Mouse (Mus musculus): ENCODE data around the gene Ldb3. TPM values are rescaled to one million over a fixed set of nuclear protein-coding genes. Genes with fewer than 3 reads are reported as not detected.

Gene Ldb3
- polyA plus RNA-seq (2015; fragmentation: Nextera tagmentation; extraction: Ambion mirVana) = 7.6 and 7.8 TPM in 2 replicates

GRCm38 (mm10) chr14:34588498-34588897 is at the start of gene Ldb3:
TSS of gene Ldb3 (minus strand) at chr14:34588682.
- H3K9me3 ChIP-seq = no peaks in the 10 kb centered on the region
- 43% methylated on average over 8 of the region's 8 CpGs for WGBS
- no peak within 1 kb of the TSS; the same call in 1 of the 2 replicates for H3K4me3 ChIP-seq (replicated peaks)
- peaks cover 31% of the 10 kb centered on the region for H3K4me1 ChIP-seq (replicated peaks)
- H3K36me3 ChIP-seq = no peaks in the 10 kb centered on the region
- H3K4me2 ChIP-seq (replicated peaks) = peak within 1 kb of the TSS; percentile 45
- no peaks in the 10 kb centered on the region for H3K27me3 ChIP-seq (replicated peaks)
- H3K27ac ChIP-seq = peak within 1 kb of the TSS; percentile 87
- peak within 1 kb of the TSS; percentile 18; the same call in 1 of the 2 replicates for H3K9ac ChIP-seq
- ATAC-seq = peak; percentile 65

GRCm38 (mm10) chr14:34635721-34636120 is 47.2 kb upstream of the Ldb3 start:
- no peak overlapping the region for H3K27ac ChIP-seq
- no peak overlapping the region for H3K4me2 ChIP-seq (replicated peaks)
- WGBS = 74% methylated on average over 6 of the region's 6 CpGs
- no peaks in the 10 kb centered on the region for H3K4me1 ChIP-seq (replicated peaks)
- H3K9ac ChIP-seq = no peak overlapping the region
- no peaks in the 10 kb centered on the region for H3K27me3 ChIP-seq (replicated peaks)
- H3K36me3 ChIP-seq = no peaks in the 10 kb centered on the region
- no peak for ATAC-seq
- no peaks in the 10 kb centered on the region for H3K9me3 ChIP-seq
- no peak overlapping the region for H3K4me3 ChIP-seq (replicated peaks)

GRCm38 (mm10) chr14:34635192-34635591 is 46.7 kb upstream of the Ldb3 start:
- no peaks in the 10 kb centered on the region for H3K4me1 ChIP-seq (replicated peaks)
- H3K9ac ChIP-seq = no peak overlapping the region
- no peaks in the 10 kb centered on the region for H3K9me3 ChIP-seq
- H3K4me3 ChIP-seq (replicated peaks) = no peak overlapping the region
- H3K27ac ChIP-seq = no peak overlapping the region
- ATAC-seq = no peak
- 25% methylated on average over 7 of the region's 7 CpGs for WGBS
- no peak overlapping the region for H3K4me2 ChIP-seq (replicated peaks)
- no peaks in the 10 kb centered on the region for H3K27me3 ChIP-seq (replicated peaks)
- no peaks in the 10 kb centered on the region for H3K36me3 ChIP-seq

GRCm38 (mm10) chr14:34632722-34633448 is 44.4 kb upstream of the Ldb3 start:
- Histone ChIP-seq H3K4me2 (replicated peaks) (no peak overlapping the region), H3K4me3 (replicated peaks) (no peak overlapping the region), H3K9me3 (no peaks in the 10 kb centered on the region), H3K27me3 (replicated peaks) (no peaks in the 10 kb centered on the region), H3K27ac (no peak overlapping the region), H3K9ac (no peak overlapping the region), H3K4me1 (replicated peaks) (no peaks in the 10 kb centered on the region), H3K36me3 (no peaks in the 10 kb centered on the region)
- ATAC-seq = no peak
- WGBS = 61% methylated on average over 10 of the region's 10 CpGs

GRCm38 (mm10) chr14:34626824-34627223 is 38.3 kb upstream of the Ldb3 start:
- peak; percentile 10; the same call in 1 of the 2 replicates for ATAC-seq
- H3K9ac ChIP-seq = no peak overlapping the region
- H3K27ac ChIP-seq = no peak overlapping the region
- no peak overlapping the region for H3K4me2 ChIP-seq (replicated peaks)
- no peaks in the 10 kb centered on the region for H3K4me1 ChIP-seq (replicated peaks)
- no peaks in the 10 kb centered on the region for H3K36me3 ChIP-seq
- H3K9me3 ChIP-seq = no peaks in the 10 kb centered on the region
- 79% methylated on average over 7 of the region's 7 CpGs for WGBS
- H3K4me3 ChIP-seq (replicated peaks) = no peak overlapping the region
- H3K27me3 ChIP-seq (replicated peaks) = no peaks in the 10 kb centered on the region

- H3K4me3 ChIP-seq (replicated peaks) = no peak overlapping the region
- no peaks in the 10 kb centered on the region for H3K4me1 ChIP-seq (replicated peaks)
- no peak overlapping the region for H3K9ac ChIP-seq
- ATAC-seq = no peak
- no peak overlapping the region for H3K4me2 ChIP-seq (replicated peaks)
- no peak overlapping the region for H3K27ac ChIP-seq
- no peaks in the 10 kb centered on the region for H3K27me3 ChIP-seq (replicated peaks)
- no peaks in the 10 kb centered on the region for H3K9me3 ChIP-seq
- no peaks in the 10 kb centered on the region for H3K36me3 ChIP-seq
- 63% methylated on average over 16 of the region's 16 CpGs for WGBS
Observed at GRCm38 (mm10) chr14:34623531-34624210, 35.2 kb upstream of the Ldb3 start.

GRCm38 (mm10) chr14:34623074-34623473 is 34.6 kb upstream of the Ldb3 start:
- H3K4me2 ChIP-seq (replicated peaks) = no peak overlapping the region
- H3K4me3 ChIP-seq (replicated peaks) = no peak overlapping the region
- no peaks in the 10 kb centered on the region for H3K36me3 ChIP-seq
- no peaks in the 10 kb centered on the region for H3K9me3 ChIP-seq
- no peak overlapping the region for H3K9ac ChIP-seq
- no peaks in the 10 kb centered on the region for H3K4me1 ChIP-seq (replicated peaks)
- ATAC-seq = no peak
- 78% methylated on average over 5 of the region's 5 CpGs for WGBS
- H3K27ac ChIP-seq = no peak overlapping the region
- H3K27me3 ChIP-seq (replicated peaks) = no peaks in the 10 kb centered on the region

- H3K4me3 ChIP-seq (replicated peaks) = no peak overlapping the region
- 0 out of 2 replicates have a peak, but pooled peaks cover under 1% of the 10 kb centered on the region for H3K27me3 ChIP-seq (replicated peaks)
- H3K36me3 ChIP-seq = no peaks in the 10 kb centered on the region
- H3K9ac ChIP-seq = no peak overlapping the region
- no peaks in the 10 kb centered on the region for H3K9me3 ChIP-seq
- 46% methylated on average over 10 of the region's 10 CpGs for WGBS
- no peak overlapping the region for H3K27ac ChIP-seq
- no peaks in the 10 kb centered on the region for H3K4me1 ChIP-seq (replicated peaks)
- no peak overlapping the region for H3K4me2 ChIP-seq (replicated peaks)
- no peak for ATAC-seq
Observed at GRCm38 (mm10) chr14:34620611-34621376, 32.3 kb upstream of the Ldb3 start.

GRCm38 (mm10) chr14:34618808-34619207 is 30.3 kb upstream of the Ldb3 start:
- no peak overlapping the region; the same call in 1 of the 2 replicates for H3K4me2 ChIP-seq (replicated peaks)
- H3K27ac ChIP-seq = peak overlapping the region; percentile 60; the same call in 1 of the 2 replicates
- no peaks in the 10 kb centered on the region for H3K36me3 ChIP-seq
- ATAC-seq = peak; percentile 93
- WGBS = 24% methylated on average over 9 of the region's 9 CpGs
- H3K9me3 ChIP-seq = no peaks in the 10 kb centered on the region
- no peak overlapping the region for H3K9ac ChIP-seq
- no peak overlapping the region for H3K4me3 ChIP-seq (replicated peaks)
- H3K27me3 ChIP-seq (replicated peaks) = 0 out of 2 replicates have a peak, but pooled peaks cover 5% of the 10 kb centered on the region
- 0 out of 2 replicates have a peak, but pooled peaks cover 7% of the 10 kb centered on the region for H3K4me1 ChIP-seq (replicated peaks)

GRCm38 (mm10) chr14:34616821-34617220 is 28.3 kb upstream of the Ldb3 start:
- H3K4me2 ChIP-seq (replicated peaks) = no peak overlapping the region

GRCm38 (mm10) chr14:34615625-34616024 is 27.1 kb upstream of the Ldb3 start:
- 0 out of 2 replicates have a peak, but pooled peaks cover 5% of the 10 kb centered on the region for H3K27me3 ChIP-seq (replicated peaks)
- H3K4me1 ChIP-seq (replicated peaks) = 0 out of 2 replicates have a peak, but pooled peaks cover 7% of the 10 kb centered on the region
- WGBS = 51% methylated on average over 4 of the region's 4 CpGs
- H3K9me3 ChIP-seq = no peaks in the 10 kb centered on the region
- no peak overlapping the region for H3K9ac ChIP-seq
- H3K4me3 ChIP-seq (replicated peaks) = no peak overlapping the region
- no peak overlapping the region for H3K27ac ChIP-seq
- no peak overlapping the region for H3K4me2 ChIP-seq (replicated peaks)
- no peak for ATAC-seq
- H3K36me3 ChIP-seq = no peaks in the 10 kb centered on the region

More at GRCm38 (mm10) chr14:34616821-34617220, 28.3 kb upstream of the Ldb3 start:
- Histone ChIP-seq H3K9me3 (no peaks in the 10 kb centered on the region), H3K4me1 (replicated peaks) (0 out of 2 replicates have a peak, but pooled peaks cover 7% of the 10 kb centered on the region), H3K27me3 (replicated peaks) (0 out of 2 replicates have a peak, but pooled peaks cover 5% of the 10 kb centered on the region), H3K9ac (no peak overlapping the region), H3K4me3 (replicated peaks) (no peak overlapping the region), H3K36me3 (no peaks in the 10 kb centered on the region), H3K27ac (no peak overlapping the region)
- ATAC-seq = peak; percentile 36
- 2% methylated on average over 8 of the region's 8 CpGs for WGBS

- Histone ChIP-seq H3K36me3 (no peaks in the 10 kb centered on the region), H3K27ac (no peak overlapping the region), H3K4me2 (replicated peaks) (peak overlapping the region; percentile 51), H3K4me1 (replicated peaks) (0 out of 2 replicates have a peak, but pooled peaks cover 7% of the 10 kb centered on the region), H3K9me3 (no peaks in the 10 kb centered on the region), H3K9ac (no peak overlapping the region), H3K4me3 (replicated peaks) (peak overlapping the region; percentile 15; the same call in 1 of the 2 replicates), H3K27me3 (replicated peaks) (0 out of 2 replicates have a peak, but pooled peaks cover 5% of the 10 kb centered on the region)
- WGBS = 4% methylated on average over 13 of the region's 13 CpGs
- ATAC-seq = no peak; the same call in 1 of the 2 replicates
Observed at GRCm38 (mm10) chr14:34615082-34615481, 26.6 kb upstream of the Ldb3 start.
